Mouse (Mus musculus): ENCODE data around the gene Cnfn.

GRCm38 (mm10) chr7:25402671-25403101 lies 33.2 kb upstream of the Cnfn start:
- TF ChIP-seq CTCF (IDR thresholded peaks at IDR 0.05; ENCODE audit: extremely low read depth, insufficient read depth, insufficient read length, insufficient replicate concordance) = peak; percentile 55; the same call in 1 of the 2 replicates
- no peak for TF ChIP-seq POLR2A (IDR thresholded peaks at IDR 0.05; ENCODE audit: low read depth, low read length)
